Mouse (Mus musculus) ovary, adult 18-20 months (tissue): ENCODE data around the gene Pigp.
"Not testable (repeated sequence)": the region's sequence is repeated elsewhere in the genome, so short reads cannot be mapped to it uniquely, and the experiment has no call there.

Experiments used
- DNase-seq: peaks from one replicate; pipeline ENCODE4 v3.0.0; 2022; ENCODE audit warnings: low spot score, mixed read lengths

Gene Pigp

DNA sequence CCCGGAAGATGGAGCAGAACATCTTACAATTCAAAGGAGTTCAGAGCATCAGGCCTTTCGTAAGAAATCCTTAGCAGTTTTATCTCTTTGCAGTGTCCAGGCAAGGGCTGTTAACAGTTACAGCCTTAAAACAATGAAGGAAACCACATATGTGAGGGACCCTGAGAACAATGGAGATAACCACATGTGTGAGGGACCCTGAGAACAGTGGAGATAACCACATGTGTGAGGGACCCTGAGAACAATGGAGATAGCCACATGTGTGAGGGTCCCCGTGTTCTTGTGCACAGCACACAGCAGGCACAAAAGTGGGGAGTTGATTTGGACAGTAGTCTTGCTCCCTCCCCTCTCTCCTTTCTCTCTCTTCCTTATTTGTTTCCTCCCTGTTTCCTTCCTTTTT is 13.6 kb downstream of the Pigp start:
- DNase-seq: no peak

DNA sequence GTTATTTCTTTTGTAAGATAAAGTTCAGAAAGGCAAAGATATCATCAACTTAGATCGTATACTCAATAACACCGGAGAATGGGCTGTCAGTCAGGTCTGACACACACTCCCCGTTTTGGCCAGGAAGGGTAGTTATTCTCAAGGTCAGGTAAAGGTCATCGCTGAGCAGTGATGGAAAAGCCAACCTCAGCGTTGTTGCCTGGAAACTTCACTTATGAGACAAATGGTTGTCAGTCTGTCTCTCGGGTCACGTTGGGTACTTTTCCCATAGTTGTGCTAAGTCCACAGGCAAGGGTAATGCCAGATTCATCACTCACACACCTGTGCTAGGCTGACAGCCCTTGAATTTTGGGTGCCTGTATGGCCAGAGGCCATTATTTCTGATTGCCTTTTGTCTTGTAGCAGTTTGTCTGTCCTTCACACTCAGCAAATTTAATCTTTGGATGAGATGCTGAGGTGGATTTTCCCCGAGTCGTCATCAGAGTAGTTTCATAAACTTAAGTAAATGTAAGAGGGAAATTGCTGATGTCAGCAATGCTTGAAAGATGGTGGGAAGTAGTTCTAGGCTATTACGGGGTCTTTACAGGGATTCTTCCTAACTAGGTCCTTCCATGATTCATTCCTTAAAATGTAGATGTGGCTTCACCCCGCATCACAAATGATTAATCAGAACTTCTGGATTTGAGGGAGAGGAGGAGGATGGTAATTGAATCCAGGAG is 14.7 kb downstream of the Pigp start:
- DNase-seq: no peak

DNA sequence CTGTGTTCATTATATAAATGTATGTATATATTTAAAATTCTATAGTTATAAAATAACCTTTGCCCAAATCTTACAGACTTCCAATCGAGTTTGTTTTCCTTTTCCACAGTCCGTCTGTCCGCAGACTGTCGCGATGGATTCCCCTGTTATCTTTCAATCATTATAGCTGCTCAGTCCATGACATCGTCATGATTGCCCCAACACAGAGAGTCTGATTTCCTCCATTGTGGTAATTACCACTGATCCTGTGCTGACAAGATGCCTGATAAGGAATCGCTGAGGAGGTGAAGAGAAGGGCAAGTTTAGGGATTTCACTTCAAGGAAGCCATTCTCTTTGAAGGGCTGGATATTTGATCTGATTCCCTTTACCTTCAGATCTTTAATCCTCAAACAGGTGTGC is 15.6 kb downstream of the Pigp start:
- DNase-seq: no peak

DNA sequence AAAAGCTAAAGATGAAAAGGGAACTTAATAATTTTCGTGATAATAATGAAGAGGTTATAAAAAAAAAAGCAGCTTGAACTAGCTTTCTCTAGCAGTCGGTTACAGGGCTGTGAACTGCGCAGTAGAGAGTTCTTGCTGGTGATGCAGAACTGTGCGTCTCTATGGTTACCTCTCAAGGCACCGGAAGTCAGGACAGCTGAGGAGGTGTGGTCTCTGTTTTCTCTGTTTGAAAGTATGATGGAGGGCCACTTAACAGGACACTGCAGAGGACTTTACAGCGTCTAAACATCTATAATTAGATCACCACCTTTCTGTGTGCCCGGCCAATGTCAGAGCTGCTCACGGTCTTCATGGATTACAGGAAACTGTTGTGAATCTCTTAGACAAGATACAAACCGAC is 17.2 kb downstream of the Pigp start:
- no peak for DNase-seq

DNA sequence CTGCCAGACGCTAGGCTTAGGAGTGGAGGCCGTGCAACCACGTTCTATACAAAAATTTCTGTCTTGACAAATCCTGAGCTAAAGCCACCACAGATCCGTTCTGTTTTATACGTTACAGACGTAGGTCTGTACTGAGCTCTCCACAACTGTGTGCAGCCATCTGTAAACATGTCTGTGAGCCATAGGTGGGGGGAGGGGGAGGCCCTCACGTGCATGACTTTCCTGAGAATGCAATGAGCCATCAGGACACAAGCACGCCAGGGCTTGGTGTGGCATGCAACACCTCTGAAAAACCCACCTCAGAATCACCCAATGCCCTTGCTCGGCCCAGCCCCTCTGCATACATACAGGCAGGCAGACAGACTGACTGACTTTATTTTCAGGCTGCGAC is 21.4 kb downstream of the Pigp start:
- DNase-seq: no peak

DNA sequence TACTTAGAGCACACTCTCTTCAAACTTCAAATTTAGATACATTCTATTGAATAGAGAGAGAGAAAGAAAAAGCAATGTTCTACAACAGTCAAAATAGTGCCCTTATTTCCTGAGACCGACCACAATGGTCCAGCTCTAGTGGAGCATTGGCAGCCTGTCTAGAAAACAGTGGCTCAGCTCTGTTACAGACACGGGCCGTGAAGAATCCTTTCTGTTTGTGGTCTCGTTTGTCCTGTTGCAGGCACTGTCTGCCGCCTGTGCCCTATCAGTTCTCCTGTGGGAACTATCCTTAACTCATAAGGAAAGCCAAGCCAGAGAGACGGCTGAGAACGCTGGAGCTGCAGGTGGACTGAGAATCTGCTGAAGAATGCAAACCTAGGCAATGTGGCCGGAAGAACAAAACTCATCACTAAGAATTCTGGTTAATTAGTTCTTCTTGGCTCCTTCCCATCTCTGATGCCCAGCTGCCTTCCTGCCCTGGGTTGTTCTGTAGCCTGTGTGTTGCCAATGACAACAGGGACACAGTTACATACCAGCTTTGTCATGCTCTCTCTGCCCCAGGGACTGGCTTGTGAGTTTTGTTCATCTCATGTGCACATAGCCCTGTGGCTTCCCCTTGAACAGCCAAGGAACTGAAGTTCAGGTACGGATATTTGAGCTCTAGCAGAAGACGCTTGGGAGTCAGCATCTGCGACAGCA is 21.9 kb downstream of the Pigp start:
- no peak for DNase-seq

DNA sequence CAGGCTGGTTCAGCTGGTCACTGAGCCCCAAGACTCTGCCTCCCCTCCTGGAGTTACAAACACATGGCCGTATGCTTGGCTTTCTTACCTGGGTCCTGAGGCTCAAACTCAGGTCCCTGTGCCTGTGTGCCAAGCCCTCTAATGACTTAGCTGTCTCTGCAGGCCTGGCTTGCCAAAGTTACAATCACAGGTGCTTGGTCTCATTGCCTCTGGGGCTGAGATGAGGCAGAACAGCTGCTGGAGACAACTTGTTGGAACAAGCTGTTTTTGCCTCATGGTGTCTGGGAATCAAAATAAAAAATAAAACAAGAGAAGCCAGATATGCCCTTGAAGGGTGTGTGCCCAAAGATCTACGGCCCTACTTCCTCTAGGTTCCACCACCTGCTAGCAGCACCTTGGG is 22.9 kb downstream of the Pigp start:
- DNase-seq: no peak

DNA sequence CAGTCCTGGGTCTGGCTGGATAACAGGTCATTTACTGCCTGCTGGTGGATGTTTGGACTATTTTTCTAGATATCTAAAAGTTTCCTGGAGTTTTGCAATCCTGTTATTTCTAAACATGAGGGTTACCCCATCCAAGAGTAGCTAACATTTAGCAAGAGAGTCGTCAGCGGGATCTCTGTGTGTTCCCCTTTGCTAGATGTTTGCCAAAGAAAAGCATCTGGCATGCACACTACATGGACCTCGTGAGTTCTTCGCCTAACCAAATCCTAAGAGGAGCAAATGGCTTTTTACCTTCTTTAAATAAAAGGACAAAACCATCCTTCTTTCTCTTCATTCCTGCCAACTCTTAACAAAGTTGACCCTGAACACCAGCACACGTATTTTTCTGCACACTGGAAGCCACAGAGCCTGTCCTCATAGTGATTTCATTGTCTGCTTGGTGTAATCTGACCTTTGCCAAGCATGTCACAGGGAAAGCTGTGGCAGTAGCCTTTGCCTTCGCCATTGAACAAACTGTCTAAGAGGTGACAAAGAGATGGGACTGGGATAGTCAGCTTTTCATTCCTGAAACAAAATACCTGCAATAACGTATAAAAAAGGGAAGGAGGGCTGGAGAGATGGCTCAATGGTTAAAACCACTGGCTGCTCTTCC is 24.4 kb downstream of the Pigp start:
- no peak for DNase-seq

DNA sequence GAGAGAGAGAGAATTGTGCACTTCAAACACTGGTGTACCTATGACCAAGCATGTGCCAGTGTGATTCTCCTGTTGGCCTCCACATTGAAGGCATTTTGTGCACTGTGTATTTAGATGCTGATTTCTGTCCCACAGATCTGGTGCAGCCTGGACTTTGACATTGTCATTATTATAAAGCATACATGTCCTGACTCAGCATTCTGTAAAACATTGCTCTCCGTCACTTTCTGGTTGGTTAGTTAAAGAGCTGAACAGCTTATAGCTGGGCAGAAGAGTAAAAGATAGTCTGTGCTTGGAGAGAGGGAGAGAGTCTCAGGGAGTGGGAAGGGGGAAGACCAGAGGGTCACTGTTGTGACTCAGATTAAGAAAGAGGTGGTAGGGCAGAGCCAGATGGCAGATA is 25.9 kb downstream of the Pigp start:
- DNase-seq: no peak

DNA sequence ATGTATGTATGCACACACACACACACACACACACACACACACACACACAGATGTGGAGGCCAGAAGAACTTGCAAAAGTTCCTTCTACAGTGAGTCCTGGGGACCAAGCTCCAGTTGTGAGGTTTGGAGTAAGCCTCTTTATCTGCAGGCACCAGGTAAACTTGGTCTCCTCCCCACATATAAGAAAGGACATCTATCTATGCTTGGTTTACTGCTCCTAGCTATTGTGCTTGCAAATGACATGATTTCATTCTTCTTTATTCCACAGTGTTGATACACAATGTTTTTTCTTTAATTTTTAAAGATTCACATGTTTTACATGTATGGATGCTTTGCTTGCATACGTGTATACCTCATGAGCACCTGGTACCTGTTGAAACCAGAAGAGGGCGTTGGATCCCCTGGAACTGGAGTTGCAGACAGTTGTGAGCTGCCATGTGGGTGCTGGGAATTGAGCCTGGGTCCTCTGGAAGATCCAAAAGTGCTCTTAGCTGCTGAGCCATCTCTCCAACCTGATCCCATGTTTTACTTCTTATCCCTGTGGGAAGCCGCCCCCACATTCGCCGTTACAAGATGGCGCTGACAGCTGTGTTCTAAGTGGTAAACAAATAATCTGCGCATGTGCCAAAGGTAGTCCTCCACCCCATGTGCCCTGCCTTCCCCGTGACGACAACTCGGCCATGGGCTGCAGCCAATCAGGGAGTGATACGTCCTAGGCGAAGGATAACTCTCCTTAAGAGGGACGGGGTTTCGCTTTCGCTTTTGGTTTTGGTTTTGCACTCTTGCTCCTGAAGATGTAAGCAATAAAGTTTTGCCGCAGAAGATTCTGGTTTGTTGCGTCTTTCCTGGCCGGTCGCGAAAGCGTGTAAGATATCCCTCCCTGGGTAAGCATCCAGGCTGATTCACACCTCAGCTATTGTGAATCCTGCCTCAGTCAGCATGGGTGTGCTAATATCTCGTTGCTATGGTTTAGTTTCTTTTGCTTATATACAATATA is 32.2 kb downstream of the Pigp start:
- not testable (repeated sequence) for DNase-seq

DNA sequence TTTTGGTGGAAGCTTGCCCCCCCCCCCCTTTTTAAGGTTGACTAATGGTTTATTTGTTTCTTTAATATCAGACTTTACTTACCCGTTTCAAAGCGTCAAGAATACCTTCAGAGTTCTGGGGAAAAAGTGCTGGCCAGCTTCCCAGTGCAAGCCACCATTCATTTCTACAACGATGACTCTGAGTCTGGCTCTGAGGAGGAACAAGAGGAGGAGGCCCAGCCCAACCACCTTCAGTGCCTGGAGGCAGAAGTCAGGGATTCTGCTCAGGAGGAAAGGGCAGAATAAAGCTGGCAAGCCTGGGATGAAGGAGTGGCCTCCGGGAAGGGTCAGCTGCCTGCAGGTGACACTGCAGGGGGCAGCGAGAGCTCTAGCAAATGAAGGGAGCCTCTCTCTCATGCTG is 36.0 kb downstream of the Pigp start:
- DNase-seq: no peak

DNA sequence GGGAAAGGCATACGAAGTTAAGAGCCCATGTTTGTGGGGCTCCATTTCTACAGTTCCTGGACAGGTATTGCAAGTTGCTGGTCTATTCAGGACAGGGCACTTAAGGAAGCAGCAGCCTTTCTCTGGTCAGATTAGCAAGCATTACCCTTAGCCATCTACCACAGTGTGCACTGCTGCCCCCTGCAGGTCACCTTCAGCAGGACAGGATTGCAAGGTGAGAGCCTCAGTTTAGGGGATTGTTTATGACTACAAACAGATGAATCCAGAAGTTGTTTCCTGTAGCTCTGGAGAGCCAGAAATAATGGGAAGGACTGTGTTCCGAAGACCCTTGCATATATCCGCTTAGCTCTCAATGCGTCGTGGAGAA is 39.8 kb downstream of the Pigp start:
- DNase-seq: no peak

DNA sequence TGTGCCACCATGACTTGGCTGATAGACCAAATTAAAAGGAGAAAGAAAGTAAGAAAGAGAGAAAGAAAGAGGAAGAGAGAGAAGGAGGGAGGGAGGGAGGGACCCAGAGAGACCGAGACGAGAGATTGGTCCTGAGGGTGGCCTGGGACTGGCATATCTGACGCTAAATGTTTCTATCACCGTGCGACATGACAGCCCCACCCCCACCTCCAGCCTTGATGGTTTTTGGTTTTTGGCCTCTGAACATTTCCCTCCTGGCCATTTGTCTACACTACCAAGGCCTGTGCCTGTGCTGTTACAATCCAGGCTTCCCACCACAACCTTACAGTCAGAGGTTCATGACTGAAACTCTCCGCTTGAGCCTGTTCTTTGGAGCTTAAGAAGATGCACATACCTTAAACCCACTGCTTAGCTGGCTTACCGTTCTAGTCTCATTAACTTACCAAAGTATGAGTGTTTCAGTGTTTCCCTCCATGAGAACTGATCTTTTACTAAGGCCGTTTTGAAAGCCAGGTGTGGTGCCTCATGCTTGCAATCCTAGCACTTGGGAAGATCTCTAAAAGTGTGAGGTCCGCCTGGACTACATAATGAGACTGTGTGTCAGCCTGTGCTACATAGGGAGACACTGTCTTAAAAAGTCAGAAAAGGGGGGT is 40.3 kb downstream of the Pigp start:
- DNase-seq: no peak

DNA sequence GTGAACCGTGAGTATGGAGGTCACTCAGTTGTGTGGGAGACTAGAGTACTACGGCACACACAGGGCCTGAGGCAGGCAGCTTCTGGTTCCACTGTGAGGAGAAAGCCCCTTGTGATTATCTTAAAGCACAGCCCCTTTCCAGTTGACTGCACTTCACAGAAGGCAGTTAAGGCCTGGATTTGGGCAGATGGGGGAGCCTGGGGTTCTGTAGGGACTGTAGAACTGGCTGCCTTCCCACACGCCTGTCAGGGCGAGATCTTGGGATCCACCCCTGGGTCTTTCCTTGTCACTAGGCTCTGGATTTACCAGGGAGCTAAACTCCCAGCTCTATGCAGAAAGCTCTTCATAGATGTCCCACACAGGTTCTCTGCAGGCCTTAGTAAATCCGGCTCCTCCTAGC is 41.2 kb downstream of the Pigp start:
- DNase-seq: no peak

DNA sequence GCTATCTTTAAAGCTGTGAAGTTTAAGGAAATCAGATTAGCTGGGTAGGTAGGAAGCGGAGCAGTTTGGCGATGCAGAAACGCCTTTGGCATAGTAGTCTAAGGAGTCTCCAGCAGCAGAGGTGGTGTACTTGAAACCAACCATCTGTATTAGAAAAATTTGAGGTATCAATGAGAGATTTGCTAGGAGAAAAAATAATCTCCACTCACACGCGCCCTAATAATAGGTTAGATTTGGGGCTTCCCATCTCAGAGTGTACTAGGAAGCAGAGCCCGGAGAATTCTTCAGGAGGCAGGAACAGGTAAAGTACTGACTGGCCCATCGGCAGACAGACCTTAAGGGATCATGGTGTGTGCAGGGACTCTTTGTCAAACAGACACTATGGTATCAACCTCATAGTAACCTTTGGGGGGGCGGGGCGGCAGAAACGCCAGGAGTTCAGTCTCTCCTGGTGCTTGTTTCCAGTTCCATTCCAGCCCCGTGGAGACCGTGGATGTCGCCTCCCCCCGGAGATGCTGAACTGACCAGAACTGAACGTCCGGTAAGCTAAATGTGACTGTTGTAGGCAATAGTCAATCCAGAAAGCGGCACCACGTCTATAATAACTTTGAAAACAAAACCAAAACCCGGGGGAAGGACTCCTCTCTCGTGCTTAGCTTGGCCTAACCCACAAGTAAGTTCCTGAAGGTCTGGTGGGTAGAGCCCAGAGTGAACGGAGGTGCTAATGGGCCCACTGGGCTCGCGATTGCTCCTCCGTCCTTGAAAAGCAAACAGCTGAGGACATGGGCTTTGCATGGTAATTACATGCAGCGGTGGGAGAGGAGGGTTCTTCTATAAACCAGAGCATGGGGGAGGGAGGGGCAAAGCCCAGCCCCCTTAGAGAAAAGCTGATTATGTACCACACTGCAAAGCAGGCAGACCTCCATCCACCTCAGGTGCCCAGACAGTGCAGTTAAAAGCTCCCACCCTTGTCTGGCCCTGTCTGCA is 42.5 kb downstream of the Pigp start:
- DNase-seq: no peak

DNA sequence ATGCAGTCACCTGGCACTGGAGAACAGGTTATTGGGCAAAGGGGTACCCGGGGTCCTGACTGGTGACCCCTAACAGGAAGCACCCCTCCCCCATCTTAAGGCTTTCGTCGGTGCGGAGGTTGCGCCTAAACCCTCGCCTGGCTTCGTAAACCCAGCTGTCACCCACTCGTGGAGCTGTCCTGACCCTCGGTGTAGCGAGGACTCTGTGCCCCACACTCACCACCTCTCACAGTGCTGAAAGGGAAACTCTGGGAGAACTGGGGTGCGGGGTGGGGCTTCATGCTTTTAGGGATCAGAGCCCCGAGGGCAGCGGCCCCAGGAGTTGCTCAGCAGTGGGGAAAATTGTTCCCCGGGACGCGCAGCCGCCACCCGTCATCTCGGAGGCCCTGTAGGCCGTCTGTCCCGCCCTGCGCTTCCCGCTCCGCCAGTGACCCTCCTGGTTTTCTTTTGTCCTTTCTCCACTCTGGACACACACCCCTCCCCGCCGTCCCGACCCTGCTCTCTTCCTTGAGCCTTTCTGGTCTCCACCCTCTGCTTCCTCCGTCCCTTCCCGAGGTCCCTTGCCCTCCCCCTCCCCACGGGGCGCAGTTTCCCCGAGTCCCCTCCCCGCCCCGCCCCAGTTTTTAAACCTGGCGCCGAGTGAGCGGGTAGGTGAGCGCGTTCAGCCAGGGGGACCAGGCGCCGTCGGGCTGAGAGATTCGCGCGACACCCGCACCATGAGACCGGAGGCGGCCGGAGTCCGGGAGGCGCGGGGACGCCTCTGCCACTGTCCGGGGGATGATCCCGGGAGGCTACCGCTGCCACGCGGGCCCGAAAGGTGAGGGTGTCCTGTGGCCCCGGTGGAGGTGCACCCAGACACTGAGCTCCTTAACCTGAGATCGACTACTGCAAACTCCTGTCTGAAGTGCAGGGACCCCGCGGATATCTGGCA is 43.6 kb downstream of the Pigp start, which contains the start of gene Ripply3:
Ripply3 (plus strand) TSS at position 640 of the 931 bp plus-strand sequence.
- no peak for DNase-seq

DNA sequence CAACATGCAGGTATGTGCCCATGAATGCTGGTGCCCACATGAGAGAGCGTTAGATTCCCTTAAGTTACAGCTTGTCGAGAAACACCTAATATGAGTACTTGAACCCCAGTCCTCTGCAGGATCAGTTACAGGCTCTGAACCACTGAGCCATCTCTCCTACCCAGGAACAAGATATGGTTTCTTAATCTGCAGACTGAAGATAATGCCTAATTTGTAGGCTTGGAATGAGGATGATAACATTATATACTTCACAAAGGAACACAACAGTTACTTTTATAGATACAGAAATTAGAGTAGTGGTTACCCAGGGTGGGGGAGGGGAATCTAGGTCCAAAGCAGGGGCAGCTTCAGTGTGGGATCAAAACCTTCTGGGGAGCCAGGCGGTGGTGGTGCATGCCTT is 45.6 kb downstream of the Pigp start:
- no peak for DNase-seq

DNA sequence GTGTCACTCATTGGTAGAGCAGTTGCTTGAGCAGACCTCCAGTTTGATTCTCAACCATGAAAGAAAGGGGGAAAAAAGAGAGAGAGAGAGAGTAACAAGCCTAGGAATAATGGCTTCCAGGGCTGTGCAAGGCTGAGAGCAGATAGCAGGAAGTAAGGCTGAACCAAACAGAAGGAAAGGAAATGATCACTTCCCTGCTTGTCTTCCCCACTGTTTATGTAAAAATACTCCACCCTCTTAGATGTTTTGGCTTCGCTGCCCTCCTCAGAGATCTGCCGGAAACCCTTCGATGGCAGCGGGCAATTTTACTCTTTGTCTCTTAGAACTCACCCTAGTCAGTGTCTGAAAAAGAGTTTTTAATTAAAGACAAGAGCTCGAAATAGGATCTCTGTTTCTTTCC is 48.0 kb downstream of the Pigp start:
- no peak for DNase-seq

DNA sequence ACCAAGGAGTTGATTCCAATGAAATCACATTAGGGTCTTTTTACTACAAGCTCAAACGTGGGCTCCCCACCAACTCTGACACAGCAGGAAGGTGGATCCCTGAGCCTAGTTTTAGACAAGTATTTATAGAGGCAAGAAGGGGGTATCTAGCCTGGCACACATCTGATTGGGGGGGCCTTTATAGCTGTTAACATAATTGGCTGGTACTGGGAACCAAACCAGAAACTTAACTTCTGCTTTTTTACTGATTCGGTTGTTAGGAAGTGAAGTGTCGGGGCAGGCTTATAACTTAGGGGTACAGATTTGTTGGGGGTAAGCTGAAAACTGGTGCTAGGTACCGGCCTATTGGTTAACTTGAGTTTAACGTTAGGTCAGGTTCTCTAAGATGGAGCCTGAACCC is 51.4 kb downstream of the Pigp start:
- no peak for DNase-seq
